Mouse (Mus musculus) yolk sac, embryonic 10.5 days (tissue): Measurements from ENCODE around the gene Six5.

Experiments used
- DNase-seq: peaks from one replicate; pipeline ENCODE4 v3.0.0-alpha.2; 2017; ENCODE audit warnings: low spot score

Gene Six5

GRCm38 (mm10) chr7:19096421-19096976, 2.1 kb downstream of the Six5 start:
- DNase-seq, result no peak

- no peak for DNase-seq
Observed at GRCm38 (mm10) chr7:19097217-19097616, 2.8 kb downstream of the Six5 start.

DNA sequence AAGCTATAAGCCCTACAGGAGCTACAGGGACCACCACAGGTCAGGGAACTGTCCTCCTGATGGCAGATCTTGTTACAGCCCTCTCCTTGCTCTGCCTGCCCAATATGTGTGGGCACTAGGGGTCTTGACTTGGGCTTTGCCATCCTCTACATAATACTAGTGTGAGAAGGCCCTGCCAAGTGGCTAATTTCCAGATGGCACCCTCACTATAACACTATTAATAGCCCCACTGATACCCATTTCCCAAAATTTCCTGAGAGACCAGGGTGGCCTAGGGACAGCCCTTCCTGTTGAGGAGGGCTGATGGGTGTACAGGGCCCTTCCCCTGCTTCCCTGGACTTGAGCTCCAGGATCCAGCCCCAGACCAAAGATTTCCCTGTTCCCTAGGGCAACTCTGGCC, 3.5 kb downstream of the Six5 start:
- DNase-seq, result no peak

DNA sequence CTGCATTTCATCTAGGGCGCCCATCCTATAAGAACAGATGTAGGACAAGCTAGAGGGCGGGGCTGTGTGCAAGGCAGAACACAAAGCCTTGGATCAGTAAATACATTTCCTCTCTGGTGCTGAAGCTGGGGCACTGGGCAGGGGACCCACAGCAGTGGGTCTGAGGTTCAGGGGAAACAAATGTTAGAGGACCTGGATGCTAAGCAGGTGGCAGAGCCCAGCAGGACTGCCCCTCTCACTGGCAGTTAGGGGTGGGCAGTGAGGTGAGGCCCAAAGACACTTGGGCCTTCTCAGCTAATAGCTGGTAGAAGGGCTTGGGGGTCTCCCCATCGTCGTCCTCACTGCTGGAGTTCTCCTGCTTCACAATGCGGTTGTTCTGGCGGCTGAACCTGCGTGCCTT, 4.4 kb downstream of the Six5 start:
- no peak for DNase-seq

- DNase-seq, result no peak
Observed at GRCm38 (mm10) chr7:19100290-19100689, 5.9 kb downstream of the Six5 start.

DNA sequence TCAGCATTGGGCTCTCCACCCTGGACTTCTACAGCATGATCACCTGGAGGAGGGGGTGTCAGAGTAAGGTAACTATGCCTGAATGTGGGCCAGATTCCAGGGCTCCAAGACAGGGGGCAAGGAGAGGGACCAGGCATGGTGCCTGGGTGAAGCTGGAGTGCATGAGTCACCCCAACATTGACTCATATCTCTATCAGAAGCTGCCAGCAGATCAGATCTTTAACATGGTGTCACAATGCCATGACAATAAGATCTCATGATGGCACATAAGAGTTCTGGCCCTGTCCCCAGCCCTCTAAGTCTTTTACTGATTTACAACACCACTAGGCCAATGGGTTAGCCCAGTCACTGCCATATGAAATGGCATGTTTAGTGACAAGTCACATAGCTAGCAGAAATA, 9.3 kb downstream of the Six5 start:
- DNase-seq, result no peak

DNA sequence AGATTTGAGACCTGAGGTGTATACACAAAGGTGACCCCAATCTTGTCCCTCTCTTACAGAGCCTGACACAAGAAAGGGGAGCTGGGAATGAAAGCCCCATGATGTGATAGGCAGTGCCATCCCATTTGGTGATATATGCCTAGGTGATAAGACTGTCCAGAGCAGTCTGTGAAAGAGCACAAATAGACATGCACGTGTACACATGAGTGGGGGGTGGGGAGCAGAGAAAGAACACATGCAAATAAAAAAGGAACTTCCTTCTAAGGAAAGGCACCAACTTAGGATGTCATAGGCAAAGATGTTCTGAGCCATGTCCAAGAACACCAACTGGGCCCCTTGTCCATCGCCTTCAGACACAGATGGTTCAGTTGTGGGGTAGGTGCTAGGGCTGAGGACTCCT, 10.1 kb downstream of the Six5 start:
- DNase-seq, result no peak

DNA sequence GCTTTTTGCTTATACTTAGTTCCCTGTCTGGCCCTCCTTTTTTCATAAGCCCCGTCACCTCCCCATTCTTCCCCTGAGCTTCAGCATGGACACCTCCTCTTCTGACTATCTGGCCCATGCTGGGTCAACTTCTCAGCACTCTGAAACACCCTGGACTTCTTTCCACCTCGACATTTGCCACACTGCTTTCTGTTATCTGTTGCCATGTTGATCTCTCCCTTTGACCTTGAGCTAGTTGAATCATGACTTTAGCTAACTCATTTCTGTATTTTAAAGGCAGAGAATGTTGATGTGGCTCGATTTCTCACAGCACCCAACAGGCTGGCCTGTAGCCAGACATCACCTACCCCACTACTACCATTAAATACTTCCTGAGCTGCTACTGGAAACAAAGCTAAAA, 13.0 kb downstream of the Six5 start:
- DNase-seq, result no peak

DNA sequence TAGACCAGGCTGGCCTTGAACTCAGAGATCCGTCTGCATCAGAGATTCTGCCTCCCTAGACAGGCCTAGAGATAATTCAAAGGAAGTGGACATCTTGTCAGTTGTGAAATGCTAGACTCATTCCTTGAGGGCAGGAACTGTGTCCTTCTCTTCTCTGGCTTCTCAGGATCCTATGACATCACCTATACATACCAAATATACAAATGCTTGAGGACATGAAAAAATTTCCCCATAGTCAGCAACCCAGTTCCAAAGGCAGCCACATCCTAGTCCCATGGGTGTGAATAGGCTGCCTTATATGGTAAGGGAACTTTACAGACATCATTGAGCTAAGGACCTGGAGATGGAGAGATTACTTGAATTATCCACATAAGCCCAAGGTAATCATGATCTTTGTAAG, 15.2 kb downstream of the Six5 start:
- no peak for DNase-seq

- peak; percentile 65 for DNase-seq
Observed at GRCm38 (mm10) chr7:19118028-19118771, 23.8 kb downstream of the Six5 start, which contains the start of gene Gm4969. TSS of gene Gm4969 (minus strand) at chr7:19118368.

- no peak for DNase-seq
Observed at GRCm38 (mm10) chr7:19119083-19119482, 24.7 kb downstream of the Six5 start.

DNA sequence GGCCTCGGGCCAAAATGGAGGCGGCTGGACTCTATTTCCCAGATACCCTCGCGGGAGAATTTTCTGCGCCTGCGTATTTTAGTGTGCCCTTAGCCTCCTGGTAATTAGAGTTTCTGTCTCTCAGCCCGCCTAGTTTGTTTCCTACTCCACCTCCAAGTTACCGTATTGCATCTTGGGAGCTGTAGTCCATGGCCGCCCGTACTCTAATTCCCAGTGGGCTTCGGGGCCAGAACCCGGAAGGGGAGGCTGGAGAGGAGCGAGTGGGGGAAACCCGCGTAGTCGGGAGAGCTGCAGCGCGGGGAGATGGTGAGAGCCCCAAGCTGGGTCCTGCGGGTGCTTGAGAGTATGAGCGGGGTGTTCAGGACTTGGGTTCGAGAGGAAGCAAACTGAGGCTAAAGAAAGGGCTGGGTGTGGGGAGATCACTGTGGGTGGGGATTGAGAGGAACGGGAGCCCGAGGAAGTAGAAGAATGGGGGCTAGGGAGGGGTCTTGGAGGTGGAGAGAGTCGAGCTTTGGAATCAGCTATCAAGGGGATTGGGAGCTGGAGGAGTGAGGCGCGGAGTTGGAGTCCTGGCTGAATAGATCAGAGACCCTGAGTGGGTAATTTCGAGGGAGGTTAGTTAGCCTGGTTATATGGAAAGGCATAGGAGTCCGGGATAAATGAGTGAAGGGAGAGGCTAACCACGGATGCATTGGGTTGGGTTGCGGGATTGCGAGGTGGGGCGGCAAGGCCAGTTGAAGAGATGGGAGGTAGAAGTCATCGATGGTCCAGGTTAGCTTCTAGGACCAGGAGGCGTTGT, 25.4 kb downstream of the Six5 start, which contains the start of gene Fbxo46:
Gene Fbxo46 (plus strand): TSS at position 229 of the 799 bp plus-strand sequence.
- DNase-seq, result peak; percentile 96

- no peak for DNase-seq
Observed at GRCm38 (mm10) chr7:19121686-19122085, 27.3 kb downstream of the Six5 start.

DNA sequence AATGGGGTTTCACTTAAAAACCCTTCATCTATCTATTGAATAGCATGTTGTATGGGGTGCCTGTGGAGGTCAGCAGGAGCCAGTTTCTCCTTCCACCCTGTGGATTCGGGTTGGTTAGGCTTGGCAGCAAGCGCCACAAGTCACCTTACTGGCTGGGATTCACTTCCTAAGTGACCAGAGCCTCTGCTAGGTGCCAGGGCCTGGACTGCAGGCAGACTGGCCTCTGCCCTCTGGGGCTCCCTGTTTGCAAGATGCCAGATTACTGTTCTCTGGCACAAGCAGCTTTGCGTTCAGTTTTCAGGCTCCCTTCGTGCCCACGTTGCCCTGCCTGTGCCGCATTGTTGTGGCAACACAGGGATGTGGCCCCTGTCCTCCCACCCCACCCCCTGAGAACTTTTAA, 30.3 kb downstream of the Six5 start:
- DNase-seq, result no peak

- DNase-seq, result no peak
Observed at GRCm38 (mm10) chr7:19127744-19128143, 33.4 kb downstream of the Six5 start.

- DNase-seq, result no peak
Observed at GRCm38 (mm10) chr7:19129396-19129795, 35.0 kb downstream of the Six5 start.

- DNase-seq, result no peak
Observed at GRCm38 (mm10) chr7:19130657-19131056, 36.3 kb downstream of the Six5 start.

GRCm38 (mm10) chr7:19131324-19131848, 37.0 kb downstream of the Six5 start:
- peak; percentile 98 for DNase-seq

DNA sequence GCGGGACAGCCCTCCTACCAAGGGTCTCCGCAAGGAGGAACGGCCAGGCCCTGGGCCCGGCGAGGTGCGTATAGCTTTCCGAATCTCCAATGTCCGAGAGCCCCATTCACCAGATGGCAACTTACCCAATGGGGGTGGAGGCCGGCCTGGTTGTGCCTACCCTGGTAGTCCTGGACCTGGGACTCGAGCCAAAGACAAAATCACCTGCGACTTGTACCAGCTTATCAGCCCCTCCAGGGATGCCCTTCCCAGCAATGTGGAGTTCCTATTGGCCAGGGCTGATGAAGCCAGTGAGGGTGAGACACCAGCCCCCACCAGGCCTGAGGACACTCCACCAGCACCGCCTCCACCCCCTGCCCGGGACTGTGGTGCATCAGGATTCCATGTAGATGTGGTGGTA, 41.8 kb downstream of the Six5 start:
- no peak for DNase-seq

GRCm38 (mm10) chr7:19136673-19137334, 42.4 kb downstream of the Six5 start:
- no peak for DNase-seq

DNA sequence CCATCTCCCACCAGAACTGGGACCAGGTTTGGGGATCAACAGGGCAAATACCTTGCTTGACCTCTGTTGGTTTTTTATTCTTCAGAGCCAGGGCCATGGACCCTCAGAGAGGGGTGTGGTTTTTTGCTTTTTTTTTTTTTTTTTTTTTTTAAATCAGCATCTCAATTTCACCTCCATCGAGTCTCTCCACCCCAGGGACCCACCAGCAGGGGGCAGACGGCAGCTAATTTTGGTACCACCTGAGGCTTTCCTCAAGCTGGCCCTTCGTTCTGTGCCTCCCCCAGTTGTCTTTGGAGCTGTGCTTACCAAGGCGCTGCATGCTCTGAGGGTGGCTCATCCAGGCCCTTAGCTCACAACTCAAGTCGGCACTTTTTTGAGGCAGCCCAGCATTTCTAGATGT, 43.0 kb downstream of the Six5 start:
- no peak for DNase-seq

GRCm38 (mm10) chr7:19146793-19147192, 52.4 kb downstream of the Six5 start:
- DNase-seq, result no peak
